Mouse (Mus musculus): Measurements from ENCODE around the gene Dpep1. TPM values are rescaled to one million over a fixed set of nuclear protein-coding genes. Genes with fewer than 3 reads are reported as not detected.
"Not testable (repeated sequence)": the region's sequence is repeated elsewhere in the genome, so short reads cannot be mapped to it uniquely, and the experiment has no call there.

The Dpep1 gene
- polyA plus RNA-seq, 1 experiment from 2014 or later = 0.18 TPM

DNA sequence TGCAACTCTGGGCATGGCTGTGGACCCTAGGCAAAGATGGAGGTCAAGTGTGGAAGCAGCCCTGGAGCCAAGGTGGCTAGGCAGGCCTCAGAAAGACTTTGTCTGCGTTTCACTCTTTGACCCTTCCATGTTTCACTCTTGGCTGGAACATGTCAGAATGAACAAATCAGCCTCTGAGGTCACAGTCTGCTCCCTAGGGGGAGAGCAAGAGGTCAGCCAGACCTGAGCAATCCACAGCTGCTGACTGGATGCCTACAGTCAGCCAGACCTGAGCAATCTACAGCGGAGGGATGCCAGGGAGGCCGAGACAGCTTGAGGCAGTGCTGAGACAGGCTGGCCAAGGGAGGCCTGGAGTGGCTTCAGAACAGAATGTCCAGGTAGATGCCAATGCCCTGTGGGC lies 4.7 kb upstream of the Dpep1 start:
- no peaks in the 10 kb centered on the region for H3K27me3 ChIP-seq
- H3K4me3 ChIP-seq = no peak overlapping the region
- H3K9ac ChIP-seq = no peak overlapping the region
- no peaks in the 10 kb centered on the region for H3K9me3 ChIP-seq
- no peak overlapping the region for H3K27ac ChIP-seq (replicated peaks)
- no peak overlapping the region for H3K4me2 ChIP-seq
- H3K4me1 ChIP-seq (replicated peaks) = no peaks in the 10 kb centered on the region
- 59% methylated on average over 3 of the region's 3 CpGs for WGBS
- ATAC-seq (ENCODE audit: low FRiP score, low read depth) = no peak
- H3K36me3 ChIP-seq = no peaks in the 10 kb centered on the region

DNA sequence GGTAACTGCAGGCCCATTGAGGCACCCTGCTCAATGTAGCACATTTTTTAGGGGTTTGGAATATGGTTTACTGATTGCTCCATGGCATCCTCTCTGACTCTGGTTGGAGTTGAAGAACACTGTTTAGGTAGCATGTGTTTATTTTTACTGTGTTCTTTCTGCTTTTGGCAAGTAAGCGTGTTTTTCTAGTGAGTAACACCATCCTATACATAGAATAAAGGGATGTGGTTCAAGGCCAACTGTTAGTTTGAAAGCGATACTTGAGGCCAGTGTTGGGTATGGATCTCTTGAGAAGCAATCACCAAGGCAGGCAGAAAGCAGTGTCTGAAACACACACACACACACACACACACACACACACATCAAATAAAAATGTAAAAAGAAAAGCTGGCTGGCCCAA lies 2.0 kb downstream of the Dpep1 start:
- H3K9me3 ChIP-seq = no peaks in the 10 kb centered on the region
- 89% methylated on average over 2 of the region's 2 CpGs for WGBS
- H3K27me3 ChIP-seq = no peaks in the 10 kb centered on the region
- no peak overlapping the region for H3K27ac ChIP-seq (replicated peaks)
- H3K9ac ChIP-seq = no peak overlapping the region
- ATAC-seq (ENCODE audit: low FRiP score, low read depth) = no peak
- no peaks in the 10 kb centered on the region for H3K4me1 ChIP-seq (replicated peaks)
- H3K36me3 ChIP-seq = no peaks in the 10 kb centered on the region
- no peak overlapping the region for H3K4me2 ChIP-seq
- no peak overlapping the region for H3K4me3 ChIP-seq

DNA sequence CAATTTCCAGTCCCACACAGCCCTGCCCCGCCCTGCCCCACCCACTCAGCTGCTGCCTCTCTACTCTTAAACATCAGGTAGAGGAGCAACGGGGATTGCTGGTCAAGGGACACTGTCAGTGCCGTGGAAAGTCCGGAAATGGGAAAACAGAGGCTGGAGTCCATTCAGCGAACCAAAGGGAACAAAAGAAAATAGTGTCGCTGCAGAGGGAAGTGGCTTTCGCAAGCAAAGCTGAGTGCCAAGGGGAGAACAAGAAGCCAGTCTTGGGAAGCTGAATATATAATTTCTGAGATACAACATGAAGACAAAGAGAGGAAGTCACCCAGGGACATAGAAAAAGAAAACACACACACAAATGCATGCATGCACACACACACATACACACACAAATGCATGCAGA lies 2.8 kb downstream of the Dpep1 start:
- Histone ChIP-seq H3K9me3 (no peaks in the 10 kb centered on the region), H3K9ac (no peak overlapping the region), H3K4me2 (no peak overlapping the region), H3K36me3 (no peaks in the 10 kb centered on the region), H3K4me1 (replicated peaks) (no peaks in the 10 kb centered on the region), H3K27me3 (no peaks in the 10 kb centered on the region), H3K4me3 (no peak overlapping the region), H3K27ac (replicated peaks) (no peak overlapping the region)
- ATAC-seq (ENCODE audit: low FRiP score, low read depth) = no peak
- 80% methylated on average over 7 of the region's 7 CpGs for WGBS

DNA sequence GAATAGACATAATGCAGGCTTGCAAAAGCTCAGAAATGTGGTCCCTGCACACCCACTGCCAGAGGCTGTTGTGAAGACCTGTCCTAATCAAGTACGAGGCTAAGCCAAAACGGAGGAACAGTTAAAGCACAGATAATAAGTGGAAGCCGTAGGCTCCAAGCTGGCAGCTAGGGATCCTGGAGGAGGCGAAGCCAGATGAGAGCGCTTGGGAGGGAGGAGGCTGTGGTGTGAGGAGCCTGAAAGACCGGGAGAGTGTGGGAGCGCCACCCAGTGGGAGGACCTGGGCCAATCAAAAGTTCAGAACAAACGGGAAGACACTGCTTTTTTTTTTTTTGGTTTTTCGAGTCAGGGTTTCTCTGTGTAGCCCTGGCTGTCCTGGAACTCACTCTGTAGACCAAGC lies 4.6 kb downstream of the Dpep1 start:
- no peak overlapping the region for H3K9ac ChIP-seq
- no peaks in the 10 kb centered on the region for H3K9me3 ChIP-seq
- H3K4me2 ChIP-seq = 0 out of 2 replicates have a peak overlapping the region, but pooled peaks have one; percentile 2
- H3K4me3 ChIP-seq = no peak overlapping the region
- H3K27ac ChIP-seq (replicated peaks) = no peak overlapping the region
- 1% methylated on average over 9 of the region's 9 CpGs for WGBS
- no peak for ATAC-seq (ENCODE audit: low FRiP score, low read depth)
- H3K36me3 ChIP-seq = no peaks in the 10 kb centered on the region
- no peaks in the 10 kb centered on the region for H3K4me1 ChIP-seq (replicated peaks)
- H3K27me3 ChIP-seq = no peaks in the 10 kb centered on the region

DNA sequence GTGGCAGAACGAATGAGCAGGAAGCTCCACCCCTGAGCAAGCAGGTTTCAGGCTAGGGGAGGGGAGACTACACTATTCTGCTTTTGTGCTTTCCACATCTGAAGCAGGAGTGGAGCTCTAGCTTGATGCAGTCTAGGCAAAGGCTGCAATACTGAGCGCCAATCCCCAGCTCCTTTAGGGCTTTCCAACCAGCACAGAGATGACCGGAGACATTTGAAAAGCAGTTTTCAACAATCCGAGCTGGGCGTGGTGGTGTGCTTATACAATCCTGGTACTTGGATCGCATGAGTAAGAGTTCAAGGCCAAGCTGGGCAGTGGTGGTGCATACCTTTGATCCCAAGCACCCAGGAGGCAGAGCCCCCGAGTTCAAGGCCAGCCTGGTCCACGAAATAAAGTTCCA lies 5.9 kb downstream of the Dpep1 start:
- no peak for ATAC-seq (ENCODE audit: low FRiP score, low read depth)

DNA sequence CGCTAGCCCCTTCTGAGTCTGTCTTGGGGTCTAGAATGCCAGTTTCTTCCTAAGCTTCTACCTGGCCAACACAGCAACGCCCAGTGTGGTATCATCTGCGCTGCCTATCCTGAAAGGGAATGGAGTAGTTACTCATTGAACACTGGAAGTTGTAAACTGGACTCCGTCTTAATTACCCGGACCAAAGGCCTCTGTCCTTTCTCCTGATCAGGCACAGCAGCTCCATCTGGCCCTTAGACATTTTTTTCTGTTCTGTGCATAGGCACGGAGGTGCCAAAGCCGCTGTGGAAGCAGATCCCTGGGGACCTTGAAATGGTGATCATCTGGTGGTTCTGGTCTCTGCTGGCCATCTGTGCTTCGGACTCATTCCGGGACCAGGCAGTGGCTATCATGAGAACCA lies 7.7 kb downstream of the Dpep1 start:
- H3K9ac ChIP-seq = no peak overlapping the region
- no peak overlapping the region for H3K27ac ChIP-seq (replicated peaks)
- ATAC-seq (ENCODE audit: low FRiP score, low read depth) = no peak
- no peak overlapping the region for H3K4me2 ChIP-seq
- WGBS = 80% methylated on average over 9 of the region's 9 CpGs
- no peaks in the 10 kb centered on the region for H3K27me3 ChIP-seq
- no peaks in the 10 kb centered on the region for H3K4me1 ChIP-seq (replicated peaks)
- no peak overlapping the region for H3K4me3 ChIP-seq
- H3K36me3 ChIP-seq = no peaks in the 10 kb centered on the region
- H3K9me3 ChIP-seq = no peaks in the 10 kb centered on the region

More for the DNA sequence above, 5.9 kb downstream of the Dpep1 start:
- H3K9ac ChIP-seq = no peak overlapping the region
- H3K27ac ChIP-seq (replicated peaks) = no peak overlapping the region
- no peaks in the 10 kb centered on the region for H3K9me3 ChIP-seq
- no peak overlapping the region for H3K4me3 ChIP-seq
- no peaks in the 10 kb centered on the region for H3K27me3 ChIP-seq
- no peak overlapping the region for H3K4me2 ChIP-seq
- H3K4me1 ChIP-seq (replicated peaks) = no peaks in the 10 kb centered on the region
- no peaks in the 10 kb centered on the region for H3K36me3 ChIP-seq
- WGBS = 63% methylated on average over 8 of the region's 8 CpGs

DNA sequence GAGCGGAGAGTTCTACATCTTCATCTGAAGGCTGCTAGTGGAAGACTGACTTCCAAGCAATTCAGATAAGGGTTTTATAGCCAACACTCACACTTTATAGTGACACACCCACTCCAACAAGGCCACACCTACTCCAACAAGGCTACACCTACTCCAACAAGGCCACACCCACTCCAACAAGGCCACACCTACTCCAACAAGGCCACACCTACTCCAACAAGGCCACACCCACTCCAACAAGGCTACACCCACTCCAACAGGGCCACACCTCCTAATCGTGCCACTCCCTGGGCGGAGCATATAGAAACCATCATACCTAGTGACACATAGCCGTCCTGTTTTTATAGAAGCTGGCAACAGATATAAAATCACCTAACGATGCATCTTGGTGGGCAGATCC lies 11.0 kb downstream of the Dpep1 start:
- H3K9ac ChIP-seq; H3K27ac ChIP-seq (replicated peaks); H3K9me3 ChIP-seq; H3K36me3 ChIP-seq; H3K4me3 ChIP-seq; H3K27me3 ChIP-seq; H3K4me2 ChIP-seq; ATAC-seq (ENCODE audit: low FRiP score, low read depth); H3K4me1 ChIP-seq (replicated peaks): not testable (repeated sequence)
- 74% methylated on average over 5 of the region's 5 CpGs for WGBS

DNA sequence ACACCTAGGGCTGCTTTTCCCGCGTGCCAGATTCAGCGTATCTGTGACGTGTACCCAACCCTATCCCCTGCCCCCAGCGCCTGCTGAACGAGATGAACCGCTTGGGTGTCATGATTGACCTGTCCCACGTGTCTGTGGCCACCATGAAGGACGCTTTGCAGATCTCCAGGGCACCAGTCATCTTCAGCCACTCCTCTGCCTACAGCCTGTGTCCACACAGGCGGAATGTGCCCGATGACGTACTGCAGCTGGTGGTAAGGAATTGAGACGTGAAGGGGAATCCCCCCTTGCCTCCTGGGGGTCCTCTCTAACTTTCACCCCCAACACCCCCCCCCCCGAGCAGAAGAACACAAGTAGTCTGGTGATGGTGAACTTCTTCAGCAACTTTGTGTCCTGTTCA lies 13.8 kb downstream of the Dpep1 start:
- Histone ChIP-seq H3K27me3 (no peaks in the 10 kb centered on the region), H3K9me3 (no peaks in the 10 kb centered on the region), H3K27ac (replicated peaks) (no peak overlapping the region), H3K4me1 (replicated peaks) (0 out of 2 replicates have a peak, but pooled peaks cover 2% of the 10 kb centered on the region), H3K4me2 (no peak overlapping the region), H3K36me3 (no peaks in the 10 kb centered on the region), H3K4me3 (no peak overlapping the region), H3K9ac (no peak overlapping the region)
- WGBS = 76% methylated on average over 14 of the region's 14 CpGs
- no peak for ATAC-seq (ENCODE audit: low FRiP score, low read depth)

DNA sequence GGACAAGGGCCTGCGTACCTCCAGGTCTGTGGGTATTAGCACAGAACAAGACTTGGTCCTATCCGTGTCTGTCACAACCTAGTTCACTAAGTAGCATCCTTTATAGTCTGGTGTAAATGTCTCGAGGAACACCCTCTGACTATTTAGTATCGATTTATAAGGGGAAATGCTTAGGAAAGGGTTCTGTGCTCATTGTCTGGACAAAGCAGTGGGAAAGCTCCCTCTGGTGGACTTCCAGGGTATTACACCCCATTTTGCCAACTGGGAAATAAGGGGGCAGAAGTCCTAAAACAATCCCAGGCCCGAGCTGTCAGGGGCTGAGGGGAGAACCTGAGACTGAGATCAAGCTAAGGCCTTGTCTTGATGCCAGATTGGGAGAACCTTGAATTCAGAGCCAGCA lies 16.2 kb downstream of the Dpep1 start:
- H3K4me3 ChIP-seq = no peak overlapping the region
- no peaks in the 10 kb centered on the region for H3K27me3 ChIP-seq
- no peaks in the 10 kb centered on the region for H3K9me3 ChIP-seq
- 0 out of 2 replicates have a peak, but pooled peaks have one; percentile 16 for ATAC-seq (ENCODE audit: low FRiP score, low read depth)
- H3K9ac ChIP-seq = no peak overlapping the region
- H3K4me2 ChIP-seq = no peak overlapping the region
- H3K27ac ChIP-seq (replicated peaks) = no peak overlapping the region
- WGBS = 22% methylated on average over 5 of the region's 5 CpGs
- peaks cover 11% of the 10 kb centered on the region for H3K36me3 ChIP-seq
- 0 out of 2 replicates have a peak, but pooled peaks cover 2% of the 10 kb centered on the region for H3K4me1 ChIP-seq (replicated peaks)

DNA sequence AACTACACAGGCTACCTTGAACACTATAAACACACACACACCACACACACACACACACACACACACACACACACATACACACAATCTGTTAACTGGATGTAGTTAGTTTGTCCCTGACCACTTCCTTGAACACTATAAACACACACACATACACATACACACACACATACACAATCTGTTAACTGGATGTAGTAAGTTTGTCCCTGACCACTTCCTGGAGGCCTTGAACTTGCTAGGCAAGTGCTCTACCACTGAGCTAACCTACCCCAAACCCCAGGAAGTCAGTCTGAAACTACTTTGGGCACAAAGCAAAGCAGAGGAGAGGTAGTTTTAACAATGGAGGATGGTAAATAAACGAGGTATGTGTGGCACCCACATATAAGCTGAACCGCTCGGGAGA lies 17.5 kb downstream of the Dpep1 start:
- Histone ChIP-seq H3K4me3 (no peak overlapping the region), H3K27ac (replicated peaks) (no peak overlapping the region), H3K36me3 (peaks cover 16% of the 10 kb centered on the region), H3K9ac (no peak overlapping the region), H3K9me3 (no peaks in the 10 kb centered on the region), H3K27me3 (no peaks in the 10 kb centered on the region), H3K4me2 (no peak overlapping the region), H3K4me1 (replicated peaks) (0 out of 2 replicates have a peak, but pooled peaks cover 2% of the 10 kb centered on the region)
- no peak for ATAC-seq (ENCODE audit: low FRiP score, low read depth)
- WGBS = 97% methylated on average over 3 of the region's 3 CpGs

DNA sequence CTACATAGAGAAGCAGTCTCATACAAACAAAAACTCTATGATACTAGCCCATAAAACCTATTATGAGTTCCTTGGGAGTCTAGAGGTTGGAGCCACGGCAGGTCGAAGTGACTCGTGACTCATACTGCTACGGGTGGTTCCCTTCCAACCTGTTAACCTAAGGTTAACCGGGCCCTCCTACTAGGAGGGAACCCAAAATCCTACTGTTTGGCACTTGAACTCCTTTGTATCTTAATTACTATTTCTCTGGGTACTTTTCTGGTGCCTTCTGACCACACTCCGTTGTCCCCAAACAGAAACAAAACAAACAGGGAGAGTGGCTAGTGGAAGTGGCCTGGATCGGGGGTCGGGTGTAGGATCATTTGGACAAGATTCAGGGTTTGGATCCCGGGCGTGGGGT lies 25.8 kb downstream of the Dpep1 start:
- Histone ChIP-seq H3K27me3 (no peaks in the 10 kb centered on the region), H3K27ac (replicated peaks) (peak overlapping the region; percentile 64; the same call in 1 of the 2 replicates), H3K36me3 (peaks cover 13% of the 10 kb centered on the region), H3K9me3 (no peaks in the 10 kb centered on the region), H3K4me1 (replicated peaks) (peaks cover 22% of the 10 kb centered on the region), H3K4me3 (peak overlapping the region; percentile 83), H3K9ac (peak overlapping the region; percentile 90), H3K4me2 (peak overlapping the region; percentile 97)
- ATAC-seq (ENCODE audit: low FRiP score, low read depth) = no peak
- WGBS = 48% methylated on average over 10 of the region's 10 CpGs

DNA sequence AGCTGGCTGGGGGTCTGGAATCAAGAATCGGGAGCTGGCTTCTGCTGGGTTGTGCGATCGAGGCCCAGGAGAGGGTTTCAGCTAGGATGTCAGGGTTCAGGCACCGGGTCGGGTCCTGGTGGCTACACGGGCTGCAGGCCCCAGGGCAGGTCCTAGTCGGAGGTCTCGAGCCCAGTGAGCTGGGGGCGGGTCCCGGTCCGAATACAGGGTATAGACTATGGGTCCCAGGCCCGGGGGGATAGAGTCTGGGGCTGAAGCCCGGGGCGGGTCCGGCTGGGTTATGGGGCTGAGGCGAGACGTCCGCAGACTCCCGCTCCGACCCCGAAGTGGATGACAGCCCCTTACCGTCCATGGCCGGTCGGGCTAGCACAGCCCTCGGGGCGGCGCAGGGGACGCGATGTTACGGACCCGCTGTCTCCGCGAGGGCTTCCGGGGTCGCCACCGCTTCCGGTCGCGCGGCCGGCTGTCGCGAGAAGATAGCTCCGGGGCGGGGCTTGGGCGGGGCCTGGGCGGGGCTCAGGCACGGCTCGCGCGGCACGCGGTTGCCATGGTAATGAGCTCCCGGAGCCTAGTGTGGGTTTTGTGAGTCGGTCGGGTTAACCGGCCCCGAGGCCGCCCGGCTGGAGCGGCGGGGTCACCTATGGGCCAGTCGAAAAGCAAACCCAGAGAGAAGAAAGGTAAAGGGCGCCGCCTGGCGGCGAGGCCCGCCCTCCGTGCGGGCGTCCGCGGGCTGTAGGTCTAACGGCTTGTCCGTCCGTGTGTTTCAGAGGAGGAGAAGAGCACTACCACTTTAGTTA lies 26.5 kb downstream of the Dpep1 start, which contains the start of the genes Chmp1a and Spata33:
Chmp1a (minus strand) TSS at position 443 of the 797 bp plus-strand sequence.
Spata33 (plus strand) TSS at position 512 of the 797 bp plus-strand sequence.
- Histone ChIP-seq H3K4me2 (peak within 1 kb of the TSS; percentile 97), H3K27me3 (no peaks in the 10 kb centered on the region), H3K36me3 (peaks cover 7% of the 10 kb centered on the region), H3K4me3 (peak within 1 kb of the TSS; percentile 83), H3K27ac (replicated peaks) (peak within 1 kb of the TSS; percentile 66), H3K9me3 (no peaks in the 10 kb centered on the region), H3K4me1 (replicated peaks) (peaks cover 22% of the 10 kb centered on the region), H3K9ac (peak within 1 kb of the TSS; percentile 90)
- peak; percentile 95 for ATAC-seq (ENCODE audit: low FRiP score, low read depth)
- whole genome bisulfite sequencing = 1% methylated on average over 74 of the region's 76 CpGs
